Mouse (Mus musculus): ENCODE measurements around the gene Gm3880. TPM values are rescaled to one million over a fixed set of nuclear protein-coding genes. Genes with fewer than 3 reads are reported as not detected.
"Not testable (repeated sequence)": the region's sequence is repeated elsewhere in the genome, so short reads cannot be mapped to it uniquely, and the experiment has no call there.

Gm3880 gene
- polyA plus RNA-seq (2017; shearing (Covaris generic)), result not detected

- not testable (repeated sequence) for ATAC-seq
Measured at GRCm38 (mm10) chrX:102686872-102687271, at the start of gene Gm3880. Gene Gm3880 (minus strand): TSS chrX:102686972.

DNA sequence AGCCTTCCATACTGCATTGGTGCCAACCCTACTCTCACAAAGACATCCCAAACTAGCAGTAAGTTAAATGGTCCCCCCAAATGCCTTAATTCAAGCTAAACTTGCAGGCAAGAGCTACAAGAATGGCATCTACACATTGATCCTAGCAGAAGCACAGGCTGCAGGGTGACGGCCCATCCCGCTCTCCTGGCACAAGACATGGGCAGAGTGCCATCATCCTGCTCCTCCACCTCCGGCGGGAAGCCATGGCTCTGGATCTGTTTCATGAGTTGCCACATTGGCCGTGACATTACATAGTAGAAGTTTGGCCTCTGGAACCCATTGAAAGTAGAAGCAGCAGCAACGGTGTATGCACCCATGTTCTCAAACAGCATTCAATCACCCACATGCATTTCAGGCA is 37.5 kb upstream of the Gm3880 start:
- not testable (repeated sequence) for ATAC-seq

DNA sequence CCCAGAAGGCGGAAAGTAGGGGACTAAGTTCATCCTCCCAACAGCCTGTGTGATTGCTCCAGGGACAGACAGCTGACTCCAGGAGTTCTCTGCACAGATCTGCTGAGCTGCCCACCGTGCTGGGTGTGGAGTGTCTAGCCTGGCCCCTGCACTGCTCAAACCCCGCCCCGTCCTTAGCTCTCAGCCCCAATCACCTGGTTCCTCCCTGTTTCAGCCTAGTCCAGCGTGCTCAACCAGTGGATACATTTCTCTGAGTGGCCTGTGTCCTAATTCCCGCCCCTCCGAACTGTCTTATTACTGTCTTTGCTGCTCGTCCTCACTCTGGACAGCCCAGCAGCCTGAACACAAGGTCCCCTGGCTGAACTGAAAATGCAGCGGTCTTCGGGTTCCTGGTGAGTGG is 20.8 kb upstream of the Gm3880 start, which contains the start of the genes Gm9112 and Dmrtc1b:
Gm9112 (minus strand) TSS at position 101 of the 400 bp plus-strand sequence.
Dmrtc1b (plus strand) TSS at position 331 of the 400 bp plus-strand sequence.
- ATAC-seq, result not testable (repeated sequence)

DNA sequence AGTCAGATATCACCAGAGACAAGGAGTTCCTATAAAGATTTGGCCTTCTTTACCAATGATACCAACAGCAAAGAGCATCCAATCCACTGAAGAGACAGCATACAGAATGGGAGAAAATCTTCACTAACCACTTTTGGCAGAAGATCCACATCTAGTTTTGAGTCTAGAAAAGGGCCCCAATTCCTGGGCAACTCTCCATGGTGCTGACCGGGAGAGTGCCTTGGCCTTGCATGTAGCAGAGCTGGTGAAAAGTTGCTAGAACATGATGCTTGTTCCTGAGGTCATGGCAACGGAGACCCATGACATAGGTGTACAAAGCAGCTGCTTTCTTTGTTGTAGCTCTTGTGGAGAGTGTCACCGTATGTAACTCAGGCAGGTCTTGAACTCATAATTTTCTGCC is 13.9 kb upstream of the Gm3880 start:
- not testable (repeated sequence) for ATAC-seq

GRCm38 (mm10) chrX:102689252-102689651 is 2.5 kb upstream of the Gm3880 start:
- not testable (repeated sequence) for ATAC-seq

DNA sequence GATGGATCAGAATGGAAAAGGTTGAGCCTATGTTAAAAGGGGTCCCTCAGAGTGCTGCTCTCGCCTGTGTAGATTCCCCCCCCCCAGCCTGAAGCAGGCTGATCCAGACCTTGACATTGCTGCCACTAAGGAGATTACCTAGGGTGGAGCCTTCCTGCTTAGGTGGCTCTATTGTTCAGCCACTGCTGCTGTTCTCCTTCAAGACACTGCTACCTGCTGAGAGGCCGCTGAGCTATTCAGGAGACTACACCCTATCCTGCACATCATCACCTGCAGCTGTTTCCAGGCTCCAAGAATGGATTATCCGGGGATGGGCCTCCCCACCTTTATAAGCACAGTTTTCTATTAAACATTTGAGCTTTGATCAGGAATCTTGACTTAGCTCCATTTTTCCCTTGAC is 2.1 kb downstream of the Gm3880 start:
- ATAC-seq, result not testable (repeated sequence)

DNA sequence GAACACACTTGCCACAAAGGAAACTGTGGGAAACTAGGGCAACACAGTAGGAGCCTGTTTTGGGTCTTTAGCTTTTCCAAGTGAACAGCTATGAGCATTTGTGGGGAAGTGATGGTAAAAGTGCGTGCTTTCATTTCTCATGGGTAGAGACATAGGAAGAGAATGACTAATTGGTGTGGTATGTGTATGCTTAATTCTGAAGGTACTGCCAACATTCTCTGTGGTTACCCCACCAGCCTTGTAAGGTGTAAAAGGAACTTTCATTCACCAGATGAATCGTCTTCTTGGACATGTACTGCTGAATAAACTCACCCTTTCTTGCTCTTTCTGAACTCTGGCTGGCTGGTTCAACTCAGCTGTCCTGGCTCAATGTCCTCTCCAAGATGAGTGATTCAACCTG is 20.1 kb downstream of the Gm3880 start:
- no peak for ATAC-seq

- no peak for ATAC-seq
Measured at GRCm38 (mm10) chrX:102660712-102661111, 26.1 kb downstream of the Gm3880 start.

GRCm38 (mm10) chrX:102645691-102646090 is 41.1 kb downstream of the Gm3880 start:
- ATAC-seq, result no peak

GRCm38 (mm10) chrX:102645146-102645545 is 41.6 kb downstream of the Gm3880 start:
- ATAC-seq, result no peak

DNA sequence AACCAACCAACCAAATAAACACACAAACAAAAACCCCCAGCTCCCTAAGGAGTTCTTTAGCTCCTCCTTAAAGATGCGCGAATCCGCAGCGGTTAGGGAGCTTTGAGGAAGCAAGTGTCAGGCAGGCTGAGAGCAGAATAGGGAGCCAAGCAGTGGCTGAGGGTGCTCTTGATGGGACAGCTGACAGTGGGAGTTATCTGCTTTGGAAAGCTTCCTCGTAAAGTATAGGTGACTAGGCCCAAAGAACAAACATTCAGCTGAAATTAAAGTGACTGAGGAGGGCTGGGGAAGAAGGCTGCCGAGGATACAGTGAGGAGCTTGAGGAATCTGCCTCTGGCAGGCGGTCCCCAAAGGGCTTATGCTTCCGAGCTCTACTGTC is 42.2 kb downstream of the Gm3880 start:
- no peak for ATAC-seq

DNA sequence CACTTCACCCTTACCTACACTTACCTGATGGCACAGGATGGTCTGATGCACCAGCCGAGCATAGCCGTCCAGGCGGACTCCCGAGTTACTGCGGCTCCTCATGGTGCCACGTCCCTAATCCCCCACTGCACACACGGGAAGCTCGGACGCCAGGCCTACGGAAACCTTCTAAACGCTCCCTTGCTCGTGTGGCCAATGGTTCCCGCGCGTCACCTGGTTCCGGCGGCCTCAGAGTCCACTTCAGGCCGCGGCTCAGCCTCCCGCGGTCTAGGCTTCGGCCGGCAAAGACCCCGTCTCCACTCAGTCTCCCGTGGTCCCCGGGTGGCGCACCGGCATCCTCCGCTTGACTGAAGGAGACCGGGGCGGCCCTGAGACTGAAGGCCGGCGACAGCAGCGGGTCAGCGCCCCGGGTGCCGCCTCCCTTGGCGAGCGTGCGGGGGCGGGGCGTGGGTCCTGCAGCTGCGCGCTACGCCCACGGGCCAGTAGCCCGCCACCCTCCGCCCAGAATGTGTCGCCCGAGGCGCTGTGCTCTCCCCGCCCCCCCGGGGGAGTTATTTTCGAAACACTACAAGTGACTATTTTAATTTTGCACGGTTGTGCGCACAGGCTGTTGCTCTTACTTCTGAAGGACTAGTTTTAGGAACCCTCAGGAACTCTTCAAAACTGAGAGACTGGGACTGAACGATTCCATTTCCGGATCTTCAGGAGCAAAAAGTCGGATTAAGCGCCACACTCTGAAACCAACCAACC is 42.8 kb downstream of the Gm3880 start, which contains the start of gene Phka1:
Phka1 (minus strand) TSS at position 424 of the 750 bp plus-strand sequence.
- ATAC-seq, result no peak

Other genes with a start within 250 kb of the Gm3880 start
- 10 to 100 TPM in 2 of 3 experiments, 1 to 10 TPM in 1; 9.7 to 13.7 (median 11.7) TPM for gene Hdac8, start 181.6 kb downstream of the Gm3880 start, polyA plus RNA-seq (2017; shearing (Covaris generic))
- under 1 TPM in 1 of 3 experiments, not detected in 2; 0.09 TPM for gene Phka1, start 42.7 kb downstream of the Gm3880 start, polyA plus RNA-seq (2017; shearing (Covaris generic))
- not detected for gene Gm9112, start 20.7 kb upstream of the Gm3880 start, polyA plus RNA-seq (2017; shearing (Covaris generic))
- not detected for gene Dmrtc1b, start 20.9 kb upstream of the Gm3880 start, polyA plus RNA-seq (2017; shearing (Covaris generic))
- not detected for gene Dmrtc1c1, start 116.0 kb upstream of the Gm3880 start, polyA plus RNA-seq (2017; shearing (Covaris generic))
- gene Dmrtc1c2, start 167.6 kb upstream of the Gm3880 start, polyA plus RNA-seq (2017; shearing (Covaris generic)), result not detected
- not detected for gene 1700031F05Rik, start 181.0 kb upstream of the Gm3880 start, polyA plus RNA-seq (2017; shearing (Covaris generic))
- gene Dmrtc1a, start 221.7 kb upstream of the Gm3880 start, polyA plus RNA-seq (2017; shearing (Covaris generic)), result not detected
- not detected for gene 1700011M02Rik, start 221.9 kb upstream of the Gm3880 start, polyA plus RNA-seq (2017; shearing (Covaris generic))
- not detected for gene 1700018G05Rik, start 241.4 kb upstream of the Gm3880 start, polyA plus RNA-seq (2017; shearing (Covaris generic))

All from inflammation-experienced regulatory T-cells, adult 6 months (primary cell).